Mouse (Mus musculus): ENCODE measurements around the gene Atp8a2.

The Atp8a2 gene

GRCm38 (mm10) chr14:59893971-59894370, 303.0 kb downstream of the Atp8a2 start:
- peak; percentile 47 to 49 for DNase-seq

GRCm38 (mm10) chr14:59892084-59892483, 304.9 kb downstream of the Atp8a2 start:
- DNase-seq, result peak; percentile 37 to 49

- peak; percentile 27 to 36 for DNase-seq
Measured at GRCm38 (mm10) chr14:59891491-59891890, 305.5 kb downstream of the Atp8a2 start.

- DNase-seq, result no peak
Measured at GRCm38 (mm10) chr14:59890818-59891217, 306.2 kb downstream of the Atp8a2 start.

GRCm38 (mm10) chr14:59890107-59890506, 306.9 kb downstream of the Atp8a2 start:
- DNase-seq, result no peak

- no peak for DNase-seq
Measured at GRCm38 (mm10) chr14:59888446-59888845, 308.5 kb downstream of the Atp8a2 start.

GRCm38 (mm10) chr14:59888046-59888445, 308.9 kb downstream of the Atp8a2 start:
- no peak for DNase-seq

- DNase-seq, result peak; percentile 25 to 49
Measured at GRCm38 (mm10) chr14:59887061-59887861, 309.7 kb downstream of the Atp8a2 start.

GRCm38 (mm10) chr14:59883517-59884069, 313.4 kb downstream of the Atp8a2 start:
- DNase-seq, result no peak

- DNase-seq, result no peak
Measured at GRCm38 (mm10) chr14:59880829-59881228, 316.1 kb downstream of the Atp8a2 start.

GRCm38 (mm10) chr14:59878248-59878647, 318.7 kb downstream of the Atp8a2 start:
- DNase-seq, result no peak

GRCm38 (mm10) chr14:59876525-59876924, 320.5 kb downstream of the Atp8a2 start:
- DNase-seq, result no peak

- DNase-seq, result no peak
Measured at GRCm38 (mm10) chr14:59868369-59868768, 328.6 kb downstream of the Atp8a2 start.

GRCm38 (mm10) chr14:59867749-59868148, 329.2 kb downstream of the Atp8a2 start:
- DNase-seq, result no peak

GRCm38 (mm10) chr14:59866001-59866400, 331.0 kb downstream of the Atp8a2 start:
- DNase-seq, result no peak

GRCm38 (mm10) chr14:59862351-59862750, 334.6 kb downstream of the Atp8a2 start:
- no peak for DNase-seq

GRCm38 (mm10) chr14:59859830-59860229, 337.1 kb downstream of the Atp8a2 start:
- DNase-seq, result no peak

- no peak for DNase-seq
Measured at GRCm38 (mm10) chr14:59858501-59859225, 338.3 kb downstream of the Atp8a2 start.

GRCm38 (mm10) chr14:59853139-59853538, 343.8 kb downstream of the Atp8a2 start:
- DNase-seq, result no peak

GRCm38 (mm10) chr14:59846609-59847375, 350.2 kb downstream of the Atp8a2 start:
- peak; percentile 20 to 34 for DNase-seq

- no peak for DNase-seq
Measured at GRCm38 (mm10) chr14:59843264-59843942, 353.6 kb downstream of the Atp8a2 start.
